Mouse (Mus musculus) CH12.LX (cell line): ENCODE measurements around the gene Polr2l. TPM values are rescaled to one million over a fixed set of nuclear protein-coding genes. Genes with fewer than 3 reads are reported as not detected.

Experiments
- DNase-seq: peaks from one replicate; pipeline ENCODE4 v3.0.0-alpha.2; 2013; ENCODE audit errors: extremely low read depth
- H3K27ac ChIP-seq: 2 replicates; pipeline ENCODE4 v1.5.1; 2012; ENCODE audit warnings: low read depth, mild to moderate bottlenecking, control low read depth, moderate library complexity; ENCODE audit not compliant: insufficient read depth
- H3K27me3 ChIP-seq: replicated peaks from 2 replicates; pipeline ENCODE3; 2012; ENCODE audit warnings: inconsistent platforms
- H3K36me3 ChIP-seq, 2 experiments: replicated peaks in 1 of 2; 2 replicates each; pipeline versions ENCODE3 to v1.6.1; 2012; ENCODE audit warnings: inconsistent platforms in 1 of 2, low read length in 1 of 2, mild to moderate bottlenecking in 1 of 2, mixed read lengths in 1 of 2, moderate library complexity in 1 of 2; ENCODE audit not compliant: control insufficient read depth in 1 of 2, insufficient read depth in 1 of 2
- H3K4me1 ChIP-seq, 2 experiments: 2 replicates each; pipeline ENCODE4 v1.6.1; 2012; ENCODE audit warnings: inconsistent platforms in 1 of 2, moderate library complexity in 1 of 2; ENCODE audit not compliant: insufficient read depth in 2 of 2, control insufficient read depth in 1 of 2
- H3K4me2 ChIP-seq: 2 replicates; pipeline ENCODE4 v1.6.1; 2012; ENCODE audit warnings: low read depth, mild to moderate bottlenecking, control low read depth; ENCODE audit not compliant: poor library complexity, insufficient read depth, severe bottlenecking
- H3K4me3 ChIP-seq, 3 experiments: fragments of 150-350 bp in 1 of 3; sonication (generic) in 1 of 3; replicated peaks in 1 of 3; 2 replicates each; pipeline versions ENCODE3 to v1.5.1; 2011 to 2012; ENCODE audit warnings: low read depth in 2 of 3, low read length in 2 of 3, mild to moderate bottlenecking in 2 of 3, moderate library complexity in 2 of 3, control low read depth in 1 of 3, improper control_type of control experiment in 1 of 3, inconsistent platforms in 1 of 3, mixed read lengths in 1 of 3; ENCODE audit not compliant: poor library complexity in 1 of 3
- H3K79me2 ChIP-seq: replicated peaks from 2 replicates; pipeline ENCODE4 v1.6.1; 2012; ENCODE audit warnings: mild to moderate bottlenecking, moderate library complexity; ENCODE audit not compliant: control insufficient read depth, poor library complexity, insufficient read depth, severe bottlenecking; ENCODE audit errors: extremely low read depth
- H3K9ac ChIP-seq: 2 replicates; pipeline ENCODE4 v1.6.1; 2012; ENCODE audit warnings: low read depth, mild to moderate bottlenecking, control low read depth, moderate library complexity; ENCODE audit not compliant: insufficient read depth
- H3K9me3 ChIP-seq: replicated peaks from 2 replicates; pipeline ENCODE3; 2012; ENCODE audit warnings: low read length, inconsistent platforms, mixed read lengths
- CHD1 ChIP-seq: IDR thresholded peaks from 2 replicates; pipeline ENCODE4 v1.6.1; 2012; ENCODE audit warnings: low read depth, low read length, improper control_type of control experiment, inconsistent platforms
- ELF1 ChIP-seq: IDR thresholded peaks from 2 replicates; pipeline ENCODE4 v1.6.1; 2014; ENCODE audit warnings: low read depth, mild to moderate bottlenecking, inconsistent platforms, low read length, improper control_type of control experiment
- IRF4 ChIP-seq: IDR thresholded peaks from 2 replicates; pipeline ENCODE4 v1.6.1; 2014; ENCODE audit warnings: low read depth, mild to moderate bottlenecking, inconsistent platforms, low read length, improper control_type of control experiment
- MAZ ChIP-seq: IDR thresholded peaks from 2 replicates; pipeline ENCODE4 v1.6.1; 2012; ENCODE audit warnings: low read depth, mild to moderate bottlenecking, inconsistent platforms, low read length, improper control_type of control experiment, moderate library complexity
- MYC ChIP-seq: IDR thresholded peaks from 2 replicates; pipeline ENCODE4 v1.6.1; 2011; ENCODE audit warnings: low read depth, mild to moderate bottlenecking, improper control_type of control experiment, low read length
- NELFE ChIP-seq: IDR thresholded peaks from 2 replicates; pipeline ENCODE4 v1.6.1; 2011; ENCODE audit warnings: low read depth, low read length, improper control_type of control experiment
- POLR2AphosphoS2 ChIP-seq: IDR thresholded peaks from 2 replicates; pipeline ENCODE4 v1.6.1; 2011; ENCODE audit warnings: low read depth, low read length, improper control_type of control experiment
- SIN3A ChIP-seq: IDR thresholded peaks from 2 replicates; pipeline ENCODE4 v1.6.1; 2012; ENCODE audit warnings: low read length, improper control_type of control experiment, inconsistent platforms
- TCF12 ChIP-seq: IDR thresholded peaks from 2 replicates; pipeline ENCODE4 v1.6.1; 2014; ENCODE audit warnings: low read depth, mild to moderate bottlenecking, inconsistent platforms, low read length, improper control_type of control experiment
- dilution Hi-C: fragments of 300-500 bp; cut with MboI; formaldehyde crosslinking; loops from 2 replicates; pipeline ENCODE4 v1.14.3; 2020; ENCODE audit warnings: low sequenced_read_pairs; ENCODE audit not compliant: extremely low pct_unique_long_range_greater_than_20kb, extremely low pct_ligation_motif_present
- in situ Hi-C: fragments of 300-500 bp; cut with MboI; formaldehyde crosslinking; loops from 3 replicates; pipeline ENCODE4 v1.14.3; 2019; ENCODE audit warnings: low sequenced_read_pairs, low pct_ligation_motif_present, low pct_unique_long_range_greater_than_20kb, mixed read lengths
- polyA plus RNA-seq: library from polyadenylated mRNA; unstranded; fragments of >175 nt; gene quantifications from 2 replicates; pipeline ENCODE4 v1.2.1, GENCODE M21; 2012; ENCODE audit warnings: low read depth; ENCODE audit not compliant: insufficient read length
- total RNA-seq, 2 experiments: library from RNA; depleted of rRNA; stranded (reverse); fragments of 300-350 nt in 1 of 2; fragments of >200 nt in 1 of 2; gene quantifications; 2 replicates each; pipeline ENCODE4 v1.2.3; 2012 to 2014

The Polr2l gene
- total and polyA plus RNA-seq, 3 experiments, result 35.7 to 82.3 (median 64.8) TPM

DNA sequence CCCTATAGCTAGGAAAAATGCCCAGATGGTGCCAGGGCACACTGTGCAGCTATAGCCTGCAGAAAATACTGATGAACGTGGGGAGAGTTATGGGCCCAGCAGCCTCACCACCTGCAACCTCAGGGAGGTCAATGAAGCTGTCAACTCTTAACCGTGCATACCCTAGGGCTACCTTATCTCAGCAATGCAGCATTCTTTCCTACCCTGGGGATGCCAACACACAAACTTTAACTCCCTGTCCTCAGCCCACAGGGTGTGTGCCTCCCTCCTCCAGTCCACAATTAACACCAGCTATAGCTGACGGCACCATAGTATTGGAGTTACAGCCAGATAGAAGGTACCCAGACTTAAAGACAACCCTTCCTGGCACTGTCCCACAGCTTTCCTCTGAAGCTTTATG, 44.0 kb upstream of the Polr2l start:
- Histone ChIP-seq H3K9me3 (no peaks in the 10 kb centered on the region), H3K27me3 (no peaks in the 10 kb centered on the region), H3K36me3 (peaks cover 47 to 89% of the 10 kb centered on the region in 2 experiments), H3K27ac (no peak overlapping the region), H3K9ac (no peak overlapping the region)
- dilution Hi-C loops, result no loop called here
- TF ChIP-seq TCF12, result no peak
- no peak for TF ChIP-seq MAZ
- TF ChIP-seq NELFE, result no peak
- TF ChIP-seq, all 38 proteins: peak for 0
- H3K4me3 ChIP-seq, result no peak overlapping the region
- DNase-seq, result no peak
- no peak overlapping the region for H3K4me2 ChIP-seq
- in situ Hi-C loops, result no loop called here
- H3K79me2 ChIP-seq, result no peaks in the 10 kb centered on the region
- H3K4me1 ChIP-seq, result 0 out of 4 replicates have a peak, but pooled peaks cover 0 to 2% of the 10 kb centered on the region in 2 experiments

GRCm38 (mm10) chr7:141518296-141518695, 43.4 kb upstream of the Polr2l start:
- H3K9me3 ChIP-seq, result no peaks in the 10 kb centered on the region
- dilution Hi-C loops (no loop called here), in situ Hi-C loops (no loop called here)
- no peaks in the 10 kb centered on the region for H3K79me2 ChIP-seq
- no peak for DNase-seq
- TF ChIP-seq ELF1 (no peak), CHD1 (no peak), MYC (no peak), SIN3A (no peak), IRF4 (no peak)
- H3K4me3 ChIP-seq, result no peak overlapping the region
- no peak overlapping the region for H3K9ac ChIP-seq
- H3K4me2 ChIP-seq, result no peak overlapping the region
- no peak overlapping the region for H3K27ac ChIP-seq
- peaks cover 50 to 89% of the 10 kb centered on the region in 2 experiments for H3K36me3 ChIP-seq
- 0 out of 4 replicates have a peak, but pooled peaks cover 0 to 4% of the 10 kb centered on the region in 2 experiments for H3K4me1 ChIP-seq
- no peaks in the 10 kb centered on the region for H3K27me3 ChIP-seq

DNA sequence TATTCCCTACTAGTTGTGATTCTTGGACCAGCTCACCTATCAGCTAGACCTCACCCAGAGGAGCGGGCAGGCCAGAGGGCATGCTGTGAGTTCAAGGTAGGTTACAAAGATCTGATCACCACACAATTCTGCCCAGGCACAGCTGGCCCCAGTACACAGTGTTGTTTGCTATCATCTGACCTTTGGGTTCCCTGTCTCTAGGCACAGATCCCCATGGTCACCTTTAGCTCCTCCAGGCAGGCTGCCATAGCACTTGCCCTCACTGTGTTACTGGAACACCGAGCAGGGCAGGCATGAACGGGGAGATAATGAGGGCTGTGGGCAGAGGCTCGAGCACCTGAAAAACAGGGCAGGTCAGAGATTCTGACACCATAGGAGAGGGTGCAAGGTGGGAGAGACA, 42.7 kb upstream of the Polr2l start:
- in situ Hi-C loops, result no loop called here
- H3K9ac ChIP-seq, result no peak overlapping the region
- no peak for TF ChIP-seq POLR2AphosphoS2
- no peaks in the 10 kb centered on the region for H3K27me3 ChIP-seq
- no peak overlapping the region for H3K4me3 ChIP-seq
- no peaks in the 10 kb centered on the region for H3K9me3 ChIP-seq
- no peak for DNase-seq
- dilution Hi-C loops, result no loop called here
- H3K79me2 ChIP-seq, result no peaks in the 10 kb centered on the region
- H3K36me3 ChIP-seq, result peaks cover 49 to 87% of the 10 kb centered on the region in 2 experiments
- H3K27ac ChIP-seq, result no peak overlapping the region
- H3K4me2 ChIP-seq, result no peak overlapping the region
- H3K4me1 ChIP-seq, result peaks cover 0 to 8% of the 10 kb centered on the region in 2 experiments; a peak in 1 of 4 replicates
